Mouse (Mus musculus): ENCODE measurements around the gene Glra3. TPM values are rescaled to one million over a fixed set of nuclear protein-coding genes. Genes with fewer than 3 reads are reported as not detected.

Gene Glra3
- total RNA-seq (2014; fragmentation: Nextera tagmentation) (not detected in 2 replicates), total RNA-seq (2017) (not detected in 2 replicates)

DNA sequence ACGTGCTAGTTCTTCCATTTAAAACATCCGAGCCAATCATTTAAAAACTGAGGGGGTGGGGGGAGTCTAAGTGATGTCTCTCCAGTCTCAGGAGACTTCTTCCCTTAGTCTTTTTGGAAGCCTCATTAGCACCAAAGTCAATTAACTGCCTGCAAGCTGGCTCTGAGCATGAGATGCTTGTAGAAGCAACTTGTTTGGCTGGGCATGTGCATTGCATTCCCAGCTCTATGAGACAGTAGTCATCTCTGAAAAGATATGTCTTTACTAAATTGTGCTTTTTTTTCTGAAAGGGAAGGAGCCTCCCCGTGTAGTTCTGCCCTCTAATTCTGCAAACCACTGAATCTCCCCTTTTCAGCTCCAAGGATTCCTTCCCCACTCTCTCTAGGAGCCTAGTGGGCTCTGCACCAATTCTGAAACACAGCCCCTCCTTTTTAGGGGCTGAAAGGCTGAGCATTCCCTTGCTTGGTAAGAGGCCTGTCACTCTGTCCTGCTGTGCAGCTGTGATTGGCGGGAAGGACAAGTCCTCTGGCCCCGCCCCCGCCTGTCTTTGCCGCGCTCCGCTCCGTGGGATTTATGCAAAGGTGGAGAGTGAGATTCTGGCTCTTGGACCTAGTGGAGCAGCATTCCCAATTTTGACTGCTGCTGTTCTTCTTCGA, at the start of gene Glra3:
TSS of gene Glra3 (plus strand) at position 591 of the 656 bp plus-strand sequence.
- ATAC-seq (replicated peaks; ENCODE audit: low FRiP score, low TSS enrichment, poor library complexity, severe bottlenecking) = no peak

DNA sequence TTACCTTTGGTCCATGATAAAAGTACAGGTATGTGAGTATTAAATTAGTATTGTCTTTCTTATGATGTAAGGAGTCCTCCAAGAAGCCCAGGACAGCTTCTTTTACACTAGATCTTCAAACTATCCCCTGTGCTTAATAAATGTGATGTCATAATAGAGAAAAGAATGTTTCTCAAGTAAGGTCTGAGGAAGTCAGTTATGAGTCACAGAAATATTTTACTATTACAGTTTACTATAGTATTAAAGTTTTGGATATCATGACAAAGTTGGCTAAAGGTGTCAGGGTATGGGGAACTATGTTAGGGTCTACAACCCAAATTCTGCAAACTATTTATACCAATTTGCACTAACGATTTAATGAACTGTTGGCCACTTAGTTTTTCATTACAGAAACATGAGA, 33.4 kb upstream of the Glra3 start, which contains the start of gene Adam29:
TSS of gene Adam29 (minus strand) at position 101 of the 400 bp plus-strand sequence.
- ATAC-seq (replicated peaks; ENCODE audit: low FRiP score, low TSS enrichment, poor library complexity, severe bottlenecking) = no peak

DNA sequence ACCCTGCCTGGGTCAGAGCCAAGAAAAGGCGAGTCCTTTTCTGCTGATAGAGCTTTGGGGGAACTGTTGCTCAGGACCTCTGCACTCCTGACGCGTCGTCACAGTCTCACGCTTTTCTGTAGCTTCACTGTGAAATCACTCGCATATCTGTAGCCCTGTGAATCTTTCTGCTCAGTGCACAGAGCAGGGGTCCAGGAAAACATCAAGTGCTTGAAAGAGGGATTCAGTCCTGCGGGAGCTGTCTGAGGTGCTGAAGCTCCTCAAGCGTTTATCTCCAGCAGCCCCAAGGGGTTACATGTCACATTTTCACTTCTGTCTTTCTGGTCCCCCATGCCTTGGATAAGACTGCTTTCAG, 243 bp downstream of the Glra3 start:
- no peak for ATAC-seq (replicated peaks; ENCODE audit: low FRiP score, low TSS enrichment, poor library complexity, severe bottlenecking)

DNA sequence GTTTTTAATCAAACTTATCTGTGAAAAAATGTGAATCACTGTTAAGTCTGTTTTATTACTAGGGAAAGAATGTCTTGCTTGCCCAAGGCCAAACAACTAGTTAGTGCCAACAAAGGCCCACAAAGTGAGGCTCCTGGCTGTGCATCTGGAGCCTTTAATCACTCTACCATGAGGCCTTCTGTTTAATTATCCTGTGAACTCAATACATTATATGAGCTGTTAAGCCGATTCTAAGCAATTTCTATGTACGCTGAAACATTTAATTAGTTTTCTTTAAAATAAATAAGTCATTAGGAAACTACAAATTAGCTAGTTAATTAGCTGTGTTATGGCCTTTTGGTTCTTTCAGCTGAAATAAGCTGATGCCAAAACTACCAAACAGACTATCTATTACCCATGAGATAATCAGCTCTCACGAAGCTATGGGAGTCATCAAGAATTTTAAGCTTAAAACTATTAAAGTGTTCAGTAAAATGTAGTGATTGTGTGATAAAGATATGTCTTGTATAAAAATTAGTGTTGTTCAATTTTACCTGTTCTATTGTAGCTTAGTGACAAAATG, 24.6 kb downstream of the Glra3 start:
- no peak for ATAC-seq (replicated peaks; ENCODE audit: low FRiP score, low TSS enrichment, poor library complexity, severe bottlenecking)

DNA sequence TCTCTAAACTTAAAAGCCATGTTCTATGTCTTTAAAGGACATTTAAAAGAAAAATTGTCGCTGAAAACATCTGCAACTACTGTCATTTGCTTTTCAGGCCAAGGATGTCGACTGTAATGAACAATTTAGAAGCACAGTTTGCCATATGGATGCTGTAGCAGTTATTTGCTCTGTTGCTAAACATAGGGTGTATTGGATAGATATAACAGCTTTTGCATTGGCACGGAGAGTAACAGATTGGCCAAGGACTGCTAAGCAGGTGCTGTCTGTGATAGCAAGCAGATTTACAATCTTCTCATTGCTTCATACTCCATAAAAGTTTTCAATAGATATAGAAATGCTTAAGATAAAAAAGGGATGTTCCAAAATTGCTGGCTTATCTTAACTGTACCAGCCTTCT, 57.6 kb downstream of the Glra3 start:
- no peak for ATAC-seq (replicated peaks; ENCODE audit: low FRiP score, low TSS enrichment, poor library complexity, severe bottlenecking)

DNA sequence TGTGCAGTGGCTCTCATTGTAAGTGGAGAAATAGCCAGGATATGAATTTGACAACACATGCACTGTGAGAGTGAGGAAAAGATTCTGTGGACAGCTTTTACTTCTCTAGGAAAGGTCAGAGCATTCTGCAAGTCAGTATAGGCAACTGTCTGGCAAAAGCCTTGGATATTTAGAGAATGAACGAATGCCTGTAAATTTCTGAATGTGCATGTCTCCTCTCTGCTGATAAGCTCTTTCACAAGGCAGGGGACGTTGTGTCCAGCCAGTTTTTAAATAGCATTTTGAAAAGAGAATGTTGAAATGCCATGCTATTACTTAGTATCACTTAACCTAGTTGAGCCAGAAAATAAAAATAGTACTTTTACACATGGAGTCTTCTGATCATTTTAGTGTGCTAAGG, 114.1 kb downstream of the Glra3 start:
- ATAC-seq (replicated peaks; ENCODE audit: low FRiP score, low TSS enrichment, poor library complexity, severe bottlenecking) = no peak

DNA sequence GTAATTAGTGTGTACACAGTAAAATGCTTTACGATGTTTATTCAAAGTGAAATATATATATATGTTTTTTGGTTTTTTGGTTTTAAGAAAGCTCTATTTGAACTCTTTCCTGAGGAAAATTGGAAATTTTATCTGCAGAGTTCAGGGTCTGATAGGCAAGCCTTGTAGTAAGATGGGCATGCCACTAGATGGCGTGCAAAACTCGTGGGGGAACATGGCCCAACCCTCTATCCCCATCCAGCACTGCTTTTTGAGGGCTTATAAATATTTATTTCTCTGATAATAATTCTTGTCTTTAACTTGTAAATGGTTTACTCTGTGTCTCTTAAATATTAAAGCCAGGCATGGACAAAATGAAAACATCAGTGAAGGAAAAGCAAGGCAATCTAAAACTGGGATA, 122.8 kb downstream of the Glra3 start:
- ATAC-seq (replicated peaks; ENCODE audit: low FRiP score, low TSS enrichment, poor library complexity, severe bottlenecking) = no peak

DNA sequence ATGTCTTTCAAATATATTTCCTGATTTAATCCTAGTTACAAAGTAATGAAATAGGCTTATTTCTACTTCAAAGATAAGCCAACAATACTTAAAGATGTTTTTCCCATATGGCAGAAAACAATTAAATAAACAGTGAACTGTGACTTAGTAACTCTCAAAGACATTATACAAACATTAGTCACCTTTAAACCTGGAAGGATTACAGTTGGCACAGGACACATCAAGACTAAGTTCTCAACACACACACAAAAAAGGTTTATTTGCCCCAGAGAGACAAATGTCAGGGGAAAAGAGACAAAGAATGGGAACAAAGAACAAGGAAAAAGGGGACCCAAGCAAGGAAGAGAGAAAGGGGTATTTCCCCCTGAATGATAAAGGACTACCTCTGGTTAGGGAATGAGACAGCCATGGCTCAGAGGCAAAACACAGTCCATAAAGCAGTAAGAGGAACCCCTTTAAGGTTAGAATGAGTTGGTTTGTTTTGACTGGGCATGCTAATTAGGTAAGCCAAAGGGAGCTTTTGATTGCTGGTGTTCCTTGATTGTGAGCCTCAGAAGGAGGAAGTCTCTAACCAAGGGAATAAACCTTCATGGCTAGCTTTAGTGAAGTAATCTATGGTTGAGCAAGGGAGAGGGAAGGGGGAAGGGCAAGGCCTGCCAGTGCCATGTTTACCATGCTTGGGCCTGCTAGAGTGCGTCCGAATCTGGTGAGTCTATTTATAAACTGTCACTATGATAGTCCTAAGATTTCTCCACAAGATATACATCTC, 130.4 kb downstream of the Glra3 start:
- no peak for ATAC-seq (replicated peaks; ENCODE audit: low FRiP score, low TSS enrichment, poor library complexity, severe bottlenecking)

DNA sequence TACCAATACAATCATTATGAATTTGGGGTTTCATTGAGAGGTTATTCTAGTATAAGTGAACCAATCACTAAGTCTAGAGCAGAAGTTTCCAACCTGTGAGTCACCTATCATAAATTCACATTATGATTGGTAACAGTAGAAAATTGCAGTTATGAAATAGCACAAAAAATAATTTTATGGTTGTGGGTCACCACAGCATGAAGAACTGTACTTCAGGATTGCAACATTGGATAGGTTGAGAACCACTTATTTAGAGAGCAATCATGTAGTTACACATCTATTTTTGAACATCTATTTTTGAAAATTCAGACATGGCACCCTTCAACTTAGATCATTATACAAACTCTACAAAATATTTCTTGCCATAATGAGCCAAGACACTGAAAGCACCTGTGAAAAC, 143.4 kb downstream of the Glra3 start:
- no peak for ATAC-seq (replicated peaks; ENCODE audit: low FRiP score, low TSS enrichment, poor library complexity, severe bottlenecking)

DNA sequence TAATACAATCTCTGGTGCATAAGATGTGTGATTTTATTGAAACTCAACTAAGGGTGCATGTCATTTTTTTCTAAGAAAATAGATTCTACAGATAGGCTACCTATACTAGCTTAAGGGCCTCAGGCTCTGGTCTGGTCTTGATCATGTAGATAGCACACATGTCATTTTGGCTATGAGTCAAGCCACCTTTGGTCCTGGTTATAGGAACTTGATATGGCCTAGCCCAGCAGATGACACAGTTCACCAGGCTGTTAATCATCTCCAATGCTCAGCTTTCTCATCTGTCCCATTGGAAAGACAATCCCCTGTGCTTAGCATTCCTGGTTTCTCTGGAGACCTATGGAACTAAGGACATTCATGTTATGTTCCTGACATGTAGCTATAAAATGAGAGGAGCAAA, 154.1 kb downstream of the Glra3 start:
- no peak for ATAC-seq (replicated peaks; ENCODE audit: low FRiP score, low TSS enrichment, poor library complexity, severe bottlenecking)

DNA sequence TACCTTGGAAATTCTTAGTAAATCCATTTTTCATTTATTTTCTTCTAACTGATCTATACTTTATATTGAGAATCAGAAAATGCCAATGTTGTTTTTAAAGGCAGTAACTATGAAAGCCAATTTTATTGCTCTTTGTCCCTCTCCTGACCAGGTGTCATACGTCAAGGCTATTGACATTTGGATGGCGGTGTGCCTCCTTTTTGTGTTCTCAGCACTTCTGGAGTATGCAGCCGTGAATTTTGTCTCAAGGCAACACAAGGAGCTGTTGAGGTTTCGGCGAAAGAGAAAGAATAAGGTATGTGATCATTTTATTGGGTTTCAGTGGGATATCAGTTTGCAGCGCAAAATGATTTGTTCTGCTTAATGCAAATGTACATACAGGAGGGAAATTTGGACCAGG, 170.0 kb downstream of the Glra3 start:
- no peak for ATAC-seq (replicated peaks; ENCODE audit: low FRiP score, low TSS enrichment, poor library complexity, severe bottlenecking)

DNA sequence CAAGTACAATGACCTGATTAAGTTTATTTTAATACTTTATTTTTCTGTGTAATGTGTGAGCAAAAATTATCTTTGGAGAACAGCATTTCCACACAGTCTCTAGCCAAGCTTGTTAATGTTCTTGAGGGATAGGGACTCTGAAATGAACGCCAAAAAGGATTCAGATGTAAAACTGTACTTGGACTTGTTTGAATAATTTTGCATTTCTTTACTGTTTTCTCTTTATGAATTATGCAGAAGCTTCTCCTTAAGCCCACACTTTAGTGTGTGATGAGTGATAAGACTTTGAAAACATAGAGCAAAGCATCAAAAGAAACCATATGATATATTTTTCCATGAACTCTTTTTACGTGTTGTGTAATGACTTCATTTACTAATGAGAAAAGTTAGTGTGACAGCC, 189.1 kb downstream of the Glra3 start:
- ATAC-seq (replicated peaks; ENCODE audit: low FRiP score, low TSS enrichment, poor library complexity, severe bottlenecking) = no peak

DNA sequence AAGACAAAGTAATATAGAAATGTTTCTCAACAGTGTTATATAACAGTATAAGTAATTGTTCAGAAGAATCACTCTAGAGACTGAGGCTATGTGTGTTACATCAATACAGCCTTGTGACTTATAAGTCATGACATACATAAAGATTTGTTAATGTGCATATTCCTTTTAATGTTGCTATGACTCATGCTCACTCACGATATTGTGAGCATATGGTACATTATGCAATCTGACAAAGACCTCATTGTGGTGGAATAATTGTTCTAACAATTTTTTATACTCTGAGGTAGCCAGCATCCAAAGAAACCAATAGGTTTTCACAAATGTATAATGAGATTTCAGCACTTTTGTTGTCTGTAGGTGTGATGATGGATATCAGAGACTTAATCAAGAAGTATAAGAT, 210.4 kb downstream of the Glra3 start:
- ATAC-seq (replicated peaks; ENCODE audit: low FRiP score, low TSS enrichment, poor library complexity, severe bottlenecking) = no peak

DNA sequence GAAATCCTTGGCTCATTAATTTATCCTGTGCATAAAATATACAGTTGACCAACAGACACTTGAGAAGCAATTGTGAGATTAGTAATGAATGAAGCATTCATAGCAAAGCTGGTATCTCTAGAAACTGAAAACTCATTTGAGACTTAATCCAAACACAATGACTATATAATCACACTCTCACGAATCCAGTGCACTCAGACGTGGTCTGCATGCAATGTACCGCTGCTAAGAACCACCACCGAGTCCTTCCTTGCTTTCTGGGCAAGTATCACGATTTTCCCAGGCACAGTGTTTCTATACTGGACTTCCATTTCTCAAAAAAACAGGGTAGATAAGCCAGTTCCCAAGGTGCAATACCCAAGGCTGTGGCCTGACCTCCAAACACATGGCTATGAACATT, 211.3 kb downstream of the Glra3 start:
- ATAC-seq (replicated peaks; ENCODE audit: low FRiP score, low TSS enrichment, poor library complexity, severe bottlenecking) = no peak

DNA sequence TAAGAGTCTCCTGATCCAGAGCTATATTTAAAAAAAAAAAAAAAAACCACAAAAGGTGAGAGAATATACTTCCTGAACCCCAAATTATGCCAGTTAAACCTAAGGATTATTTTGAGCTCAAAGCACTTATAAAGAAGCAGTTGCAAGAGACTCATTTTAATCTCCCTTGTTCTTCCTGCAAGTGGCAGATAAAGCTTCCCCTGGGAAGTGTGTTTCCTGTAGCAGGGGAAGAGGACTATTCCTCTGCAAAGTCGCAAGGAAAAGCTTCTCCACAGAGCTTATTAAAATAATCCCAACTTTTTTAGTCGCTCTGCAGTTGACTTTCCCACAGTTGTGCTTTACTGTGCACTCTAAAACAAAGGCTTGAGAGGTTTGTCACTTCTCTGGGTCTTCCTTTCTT, 218.7 kb downstream of the Glra3 start:
- ATAC-seq (replicated peaks; ENCODE audit: low FRiP score, low TSS enrichment, poor library complexity, severe bottlenecking) = no peak

Other genes starting within 250 kb of the Glra3 start
- gene Adam29, start 33.5 kb upstream of the Glra3 start, total RNA-seq (2014; fragmentation: Nextera tagmentation) = not detected in 2 replicates
- not detected in 2 replicates for gene Adam29, start 33.5 kb upstream of the Glra3 start, total RNA-seq (2017)